Mouse (Mus musculus) retina, adult 2 months (tissue): Measurements from ENCODE around the gene Phf1.

ENCODE experiments used
- DNase-seq: peaks from one replicate; pipeline ENCODE4 v3.0.0-alpha.2; 2012; ENCODE audit warnings: low read depth, low spot score

Gene Phf1

GRCm38 (mm10) chr17:26950560-26951288, 17.9 kb downstream of the Phf1 start:
- DNase-seq, result no peak

DNA sequence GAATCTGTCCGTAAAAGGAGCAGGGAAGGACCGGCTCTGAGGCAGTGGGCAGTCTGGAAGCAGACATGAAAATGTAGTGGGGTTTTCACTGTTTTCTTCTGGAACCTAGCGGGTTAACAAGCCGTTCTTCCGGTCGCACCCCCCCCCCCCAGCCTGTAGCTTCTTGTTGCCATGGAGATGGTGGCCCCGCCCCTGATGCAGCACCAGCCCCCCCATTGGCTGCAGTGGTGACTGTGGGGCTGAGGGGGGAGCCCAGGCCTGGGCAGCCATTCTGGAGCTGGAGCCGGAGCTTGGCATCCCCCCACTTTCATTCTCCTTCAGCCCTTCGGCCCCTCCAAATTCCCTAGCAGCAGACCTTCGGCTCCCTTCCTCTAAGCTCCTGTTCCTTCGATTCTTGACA, 18.6 kb downstream of the Phf1 start:
- no peak for DNase-seq

- no peak for DNase-seq
These were observed 19.4 kb downstream of the Phf1 start for GRCm38 (mm10) chr17:26951952-26952877.

- no peak for DNase-seq
These were observed 20.3 kb downstream of the Phf1 start for GRCm38 (mm10) chr17:26953201-26953600.

DNA sequence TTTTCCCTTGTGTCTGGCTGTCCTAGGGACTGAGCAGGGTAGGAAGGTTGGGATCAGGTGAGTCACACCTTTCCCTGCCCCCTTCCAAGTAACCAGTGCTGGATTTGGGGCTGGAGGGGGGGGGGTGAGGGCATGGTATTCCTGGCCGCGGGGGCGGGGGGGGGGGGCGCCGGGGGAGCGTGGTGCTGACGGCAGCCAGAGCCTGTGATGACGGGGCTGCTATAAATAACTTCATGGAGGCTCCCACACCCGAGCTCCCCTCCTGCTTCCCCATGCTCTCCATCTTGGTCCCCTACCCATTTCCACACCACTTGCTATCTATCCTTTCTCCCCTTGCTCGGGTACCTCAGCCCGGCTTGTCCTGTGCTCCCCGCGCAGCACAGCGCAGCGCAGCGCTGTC, 20.9 kb downstream of the Phf1 start:
- no peak for DNase-seq

GRCm38 (mm10) chr17:26956309-26956708, 23.5 kb downstream of the Phf1 start:
- DNase-seq, result no peak

GRCm38 (mm10) chr17:26956895-26957294, 24.0 kb downstream of the Phf1 start:
- DNase-seq, result no peak

DNA sequence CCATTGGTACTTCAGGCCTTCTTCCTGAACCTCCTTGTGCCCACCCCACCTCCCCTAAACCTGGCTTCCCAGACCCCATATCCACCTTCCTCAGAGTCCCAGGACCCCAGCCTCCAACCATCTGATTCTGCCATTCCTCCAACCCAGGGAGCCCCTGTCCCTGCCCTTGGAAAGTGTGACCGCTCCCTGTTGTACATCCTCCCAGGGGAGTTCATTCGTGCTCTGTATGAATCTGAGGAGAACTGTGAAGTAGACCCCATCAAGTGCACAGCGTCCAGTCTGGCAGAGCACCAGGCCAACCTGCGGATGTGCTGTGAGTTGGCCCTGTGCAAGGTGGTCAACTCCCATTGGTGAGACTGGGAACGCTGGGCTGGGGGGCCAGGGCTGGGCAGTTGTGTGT, 25.0 kb downstream of the Phf1 start:
- DNase-seq, result no peak

- no peak for DNase-seq
These were observed 26.0 kb downstream of the Phf1 start for GRCm38 (mm10) chr17:26958880-26959279.

GRCm38 (mm10) chr17:26959815-26960214, 27.0 kb downstream of the Phf1 start:
- DNase-seq, result no peak

DNA sequence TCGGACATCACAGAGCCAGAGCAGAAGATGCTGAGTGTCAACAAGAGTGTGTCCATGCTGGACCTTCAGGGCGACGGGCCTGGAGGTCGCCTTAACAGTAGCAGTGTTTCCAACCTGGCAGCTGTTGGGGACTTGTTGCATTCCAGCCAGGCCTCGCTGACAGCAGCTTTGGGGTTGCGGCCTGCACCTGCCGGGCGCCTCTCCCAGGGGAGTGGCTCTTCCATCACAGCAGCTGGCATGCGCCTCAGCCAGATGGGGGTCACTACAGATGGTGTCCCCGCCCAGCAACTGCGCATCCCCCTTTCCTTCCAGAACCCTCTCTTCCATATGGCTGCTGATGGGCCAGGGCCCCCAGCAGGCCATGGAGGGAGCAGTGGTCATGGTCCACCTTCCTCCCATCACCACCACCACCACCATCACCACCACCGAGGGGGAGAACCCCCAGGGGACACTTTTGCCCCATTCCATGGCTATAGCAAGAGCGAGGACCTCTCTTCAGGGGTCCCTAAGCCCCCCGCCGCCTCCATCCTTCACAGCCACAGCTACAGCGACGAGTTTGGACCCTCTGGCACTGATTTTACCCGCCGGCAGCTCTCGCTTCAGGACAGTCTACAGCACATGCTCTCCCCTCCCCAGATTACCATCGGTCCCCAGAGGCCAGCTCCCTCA, 28.9 kb downstream of the Phf1 start:
- DNase-seq, result no peak

GRCm38 (mm10) chr17:26966993-26967392, 34.1 kb downstream of the Phf1 start:
- no peak for DNase-seq

DNA sequence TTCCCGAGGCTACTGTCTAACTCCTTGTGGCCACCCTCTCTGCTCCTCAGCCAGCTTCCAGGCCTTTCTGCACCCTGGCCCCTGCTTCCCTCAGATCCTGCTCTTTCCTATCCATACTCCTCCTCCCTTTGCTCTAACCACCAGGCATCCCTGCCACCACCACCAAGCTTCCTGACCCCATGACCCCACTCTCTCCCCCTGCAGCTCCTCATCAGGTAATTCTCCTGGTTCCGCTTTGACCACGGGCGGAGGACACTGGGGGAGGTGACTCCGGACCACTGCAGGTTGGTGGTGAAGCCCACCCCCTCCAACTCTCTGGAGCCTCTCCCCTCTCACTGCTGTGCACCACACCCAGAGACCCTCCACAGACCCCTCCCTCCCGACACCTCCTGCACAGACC, 34.6 kb downstream of the Phf1 start:
- DNase-seq, result no peak

DNA sequence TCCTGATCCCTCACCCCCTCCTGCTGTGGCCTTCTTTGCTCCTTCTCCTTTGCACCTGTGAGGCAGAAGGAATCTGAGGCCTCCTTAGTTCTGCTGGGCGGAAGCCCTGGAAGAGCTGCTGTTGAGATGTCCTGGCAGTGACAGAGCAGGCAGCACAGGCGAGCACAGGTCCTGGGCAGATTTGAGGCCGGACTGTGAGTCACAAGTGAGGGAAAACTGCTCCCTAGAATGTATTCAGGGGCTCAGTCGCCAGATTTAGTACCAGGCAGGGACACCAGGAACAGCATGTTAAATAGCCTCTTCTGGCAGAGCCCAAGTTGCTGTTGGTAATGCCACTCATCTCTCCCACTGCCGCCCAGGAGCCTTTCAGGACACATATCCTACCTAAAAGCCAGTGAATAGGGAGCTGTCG, 35.4 kb downstream of the Phf1 start:
- no peak for DNase-seq

GRCm38 (mm10) chr17:26969257-26969656, 36.4 kb downstream of the Phf1 start:
- no peak for DNase-seq

- DNase-seq, result no peak
These were observed 37.4 kb downstream of the Phf1 start for GRCm38 (mm10) chr17:26970221-26970620.

DNA sequence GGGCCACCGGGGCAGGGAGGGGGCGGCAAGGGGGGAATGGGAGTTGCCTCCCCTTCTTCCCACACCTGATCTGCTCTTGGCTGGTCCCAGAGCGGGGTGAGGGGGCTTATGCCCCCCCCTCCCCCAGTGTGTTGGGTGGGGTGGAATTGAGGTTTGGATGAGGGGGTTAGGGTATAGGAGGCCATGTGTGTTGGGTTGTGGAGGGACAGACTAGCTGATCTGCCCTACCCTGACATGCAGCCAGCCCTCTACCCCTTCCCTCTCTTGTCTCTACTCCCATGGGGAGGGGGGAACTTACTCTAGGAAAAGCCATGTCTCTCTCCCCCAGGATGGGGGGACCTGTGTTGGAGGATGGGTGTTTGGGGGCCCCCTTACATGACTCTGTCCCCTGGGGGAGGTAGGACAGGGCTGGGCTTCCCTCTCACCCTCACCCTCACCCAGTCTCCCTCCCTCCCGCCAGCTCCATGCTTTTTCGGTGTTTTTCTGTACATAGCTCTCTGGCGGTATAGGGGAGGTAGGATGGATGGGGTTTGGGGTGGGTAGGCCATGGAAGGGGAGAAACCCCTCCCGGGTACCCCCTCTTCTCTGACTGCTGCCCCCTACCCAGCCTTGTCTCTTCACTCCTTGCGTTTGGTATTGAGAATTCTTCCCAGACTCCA, 38.5 kb downstream of the Phf1 start:
- DNase-seq, result no peak

GRCm38 (mm10) chr17:26972107-26972506, 39.3 kb downstream of the Phf1 start:
- DNase-seq, result no peak

- DNase-seq, result peak; percentile 84
These were observed 40.1 kb downstream of the Phf1 start, which contains the start of gene Zbtb9 for GRCm38 (mm10) chr17:26972703-26973574. Gene Zbtb9 (plus strand): TSS chr17:26973167.

DNA sequence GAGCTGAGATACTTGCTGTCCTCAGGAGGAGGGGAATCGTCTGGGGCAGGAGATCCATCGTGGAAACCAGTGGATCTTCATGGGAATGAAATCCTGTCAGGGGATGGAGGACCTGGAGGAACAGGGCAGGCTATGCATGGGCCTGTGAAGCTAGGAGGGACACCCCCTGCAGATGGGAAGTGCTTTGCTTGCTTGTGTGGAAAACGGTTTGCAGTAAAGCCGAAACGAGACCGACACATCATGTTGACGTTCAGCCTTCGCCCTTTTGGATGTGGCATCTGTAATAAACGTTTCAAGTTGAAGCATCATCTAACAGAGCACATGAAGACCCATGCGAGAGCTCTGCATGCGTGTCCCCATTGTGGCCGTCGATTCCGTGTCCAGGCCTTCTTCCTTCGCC, 41.7 kb downstream of the Phf1 start:
- no peak for DNase-seq

DNA sequence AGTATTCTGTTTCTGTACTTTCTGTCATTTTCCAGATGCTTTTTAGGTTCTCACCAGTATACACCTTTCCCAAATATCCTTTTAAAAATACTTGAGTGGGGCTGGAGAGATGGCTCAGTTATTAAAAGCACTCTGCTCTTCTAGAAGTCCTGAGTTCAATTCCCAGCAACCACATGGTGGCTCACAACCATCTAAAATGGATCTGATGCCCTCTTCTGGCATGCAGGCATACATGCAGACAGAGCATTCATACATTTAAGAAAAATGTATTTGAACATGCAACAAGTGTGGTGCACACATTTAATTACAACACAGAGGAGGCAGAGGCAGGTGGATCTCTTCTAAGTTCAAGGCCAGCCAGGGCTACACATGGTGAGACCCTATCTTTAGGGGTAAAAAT, 42.6 kb downstream of the Phf1 start:
- DNase-seq, result no peak
